Mouse (Mus musculus) MEL (cell line): ENCODE data around the gene Tjp1. TPM values are rescaled to one million over a fixed set of nuclear protein-coding genes. Genes with fewer than 3 reads are reported as not detected.

Experiments
- DNase-seq: peaks from one replicate; pipeline ENCODE4 v3.0.0; 2011; ENCODE audit warnings: low read depth, low spot score
- H3K27ac ChIP-seq: 2 replicates; pipeline ENCODE4 v1.5.1; 2012; ENCODE audit warnings: low read depth, mild to moderate bottlenecking, control low read depth, low read length, moderate library complexity; ENCODE audit not compliant: control insufficient read depth
- H3K27me3 ChIP-seq, 2 experiments: fragments of 150-350 bp in 1 of 2; sonication (generic) in 1 of 2; 2 replicates each; pipeline ENCODE4 v1.6.1; 2012; ENCODE audit warnings: low read length in 2 of 2, mild to moderate bottlenecking in 2 of 2, improper control_type of control experiment in 1 of 2, moderate library complexity in 1 of 2; ENCODE audit not compliant: insufficient read depth in 2 of 2, control insufficient read depth in 1 of 2
- H3K36me3 ChIP-seq, 2 experiments: 2 replicates each; pipeline ENCODE4 v1.6.1; 2012 to 2014; ENCODE audit warnings: low read length in 2 of 2, improper control_type of control experiment in 1 of 2, inconsistent platforms in 1 of 2, mild to moderate bottlenecking in 1 of 2; ENCODE audit not compliant: insufficient read depth in 2 of 2, control insufficient read depth in 1 of 2
- H3K4me1 ChIP-seq, 2 experiments: fragments of 150-350 bp in 1 of 2; sonication (generic) in 1 of 2; 2 replicates each; pipeline ENCODE4 v1.6.1; 2012; ENCODE audit warnings: low read length in 2 of 2, improper control_type of control experiment in 1 of 2, mild to moderate bottlenecking in 1 of 2; ENCODE audit not compliant: insufficient read depth in 2 of 2, control insufficient read depth in 1 of 2
- H3K4me3 ChIP-seq, 2 experiments: fragments of 150-350 bp in 1 of 2; sonication (generic) in 1 of 2; 2 replicates each; pipeline ENCODE4 v1.5.1; 2012; ENCODE audit warnings: low read depth in 2 of 2, low read length in 2 of 2, mild to moderate bottlenecking in 2 of 2, moderate library complexity in 2 of 2, control low read depth in 1 of 2, improper control_type of control experiment in 1 of 2; ENCODE audit not compliant: control insufficient read depth in 1 of 2, insufficient read depth in 1 of 2
- H3K79me2 ChIP-seq: 2 replicates; pipeline ENCODE4 v1.6.1; 2012; ENCODE audit warnings: mild to moderate bottlenecking, low read length, moderate library complexity; ENCODE audit not compliant: control insufficient read depth, poor library complexity, insufficient read depth
- H3K9ac ChIP-seq: 2 replicates; pipeline ENCODE4 v1.6.1; 2012; ENCODE audit warnings: low read depth, mild to moderate bottlenecking, control low read depth, low read length, moderate library complexity; ENCODE audit not compliant: control insufficient read depth, poor library complexity, severe bottlenecking
- H3K9me3 ChIP-seq: fragments of 150-350 bp; sonication (generic); replicated peaks from 2 replicates; pipeline ENCODE4 v1.6.1; 2012; ENCODE audit warnings: mild to moderate bottlenecking, low read length, improper control_type of control experiment, moderate library complexity; ENCODE audit not compliant: insufficient read depth
- CTCF ChIP-seq, 3 experiments: IDR thresholded peaks in 2 of 3; conservative IDR thresholded peaks in 1 of 3; 2 replicates each; pipeline ENCODE4 v1.5.1; 2011 to 2012; ENCODE audit warnings: low read length in 3 of 3, low read depth in 2 of 3, mild to moderate bottlenecking in 2 of 3, improper control_type of control experiment in 1 of 3, inconsistent platforms in 1 of 3, mixed read lengths in 1 of 3, moderate library complexity in 1 of 3; ENCODE audit not compliant: control insufficient read depth in 1 of 3, insufficient read depth in 1 of 3, poor library complexity in 1 of 3, severe bottlenecking in 1 of 3
- ELF1 ChIP-seq: IDR thresholded peaks from 2 replicates; pipeline ENCODE4 v1.6.1; 2014; ENCODE audit warnings: low read depth, mild to moderate bottlenecking, inconsistent platforms, low read length, improper control_type of control experiment, moderate library complexity
- ETS1 ChIP-seq: IDR thresholded peaks from 2 replicates; pipeline ENCODE4 v1.6.1; 2012; ENCODE audit warnings: low read depth, mild to moderate bottlenecking, inconsistent platforms, low read length, improper control_type of control experiment, moderate library complexity
- MAZ ChIP-seq: IDR thresholded peaks from 2 replicates; pipeline ENCODE4 v1.6.1; 2012; ENCODE audit warnings: low read depth, mild to moderate bottlenecking, inconsistent platforms, low read length, improper control_type of control experiment
- MYB ChIP-seq: IDR thresholded peaks from 2 replicates; pipeline ENCODE4 v1.6.1; 2011; ENCODE audit warnings: mild to moderate bottlenecking, low read depth, low read length, improper control_type of control experiment
- NELFE ChIP-seq: IDR thresholded peaks from 2 replicates; pipeline ENCODE4 v1.6.1; 2011; ENCODE audit warnings: low read depth, low read length, improper control_type of control experiment
- NRF1 ChIP-seq: IDR thresholded peaks from 2 replicates; pipeline ENCODE4 v1.6.1; 2014; ENCODE audit warnings: low read depth, mild to moderate bottlenecking, inconsistent platforms, low read length, improper control_type of control experiment, moderate library complexity; ENCODE audit not compliant: poor library complexity, insufficient read depth, severe bottlenecking
- POLR2A ChIP-seq, 2 experiments: IDR thresholded peaks; 2 replicates each; pipeline ENCODE4 v1.6.1; 2011 to 2012; ENCODE audit warnings: low read length in 2 of 2, mild to moderate bottlenecking in 2 of 2, control low read depth in 1 of 2, improper control_type of control experiment in 1 of 2, low read depth in 1 of 2, moderate library complexity in 1 of 2; ENCODE audit not compliant: control insufficient read depth in 1 of 2, insufficient read depth in 1 of 2, poor library complexity in 1 of 2
- POLR2AphosphoS2 ChIP-seq: IDR thresholded peaks from 2 replicates; pipeline ENCODE4 v1.6.1; 2011; ENCODE audit warnings: low read length, improper control_type of control experiment
- RAD21 ChIP-seq: IDR thresholded peaks from 2 replicates; pipeline ENCODE4 v1.6.1; 2011; ENCODE audit warnings: mild to moderate bottlenecking, low read depth, low read length, improper control_type of control experiment
- SMC3 ChIP-seq: IDR thresholded peaks from 2 replicates; pipeline ENCODE4 v1.6.1; 2011; ENCODE audit warnings: low read depth, low read length, improper control_type of control experiment
- TAL1 ChIP-seq: IDR thresholded peaks from 2 replicates; pipeline ENCODE4 v1.6.1; 2012; ENCODE audit warnings: mild to moderate bottlenecking, inconsistent platforms, low read length, moderate library complexity, mixed read lengths
- TBP ChIP-seq: IDR thresholded peaks from 2 replicates; pipeline ENCODE4 v1.8.0; 2011; ENCODE audit warnings: low read depth, low read length, improper control_type of control experiment
- UBTF ChIP-seq: IDR thresholded peaks from 2 replicates; pipeline ENCODE4 v1.6.1; 2012; ENCODE audit warnings: low read depth, mild to moderate bottlenecking, inconsistent platforms, low read length, improper control_type of control experiment, moderate library complexity, borderline replicate concordance; ENCODE audit not compliant: insufficient read depth
- USF1 ChIP-seq: IDR thresholded peaks from 2 replicates; pipeline ENCODE4 v1.6.1; 2014; ENCODE audit warnings: low read depth, mild to moderate bottlenecking, inconsistent platforms, low read length, improper control_type of control experiment, moderate library complexity
- USF2 ChIP-seq, 2 experiments: IDR thresholded peaks; 2 replicates each; pipeline ENCODE4 v1.6.1; 2011 to 2012; ENCODE audit warnings: improper control_type of control experiment in 2 of 2, low read length in 2 of 2, borderline replicate concordance in 1 of 2, inconsistent platforms in 1 of 2, low read depth in 1 of 2, mild to moderate bottlenecking in 1 of 2; ENCODE audit not compliant: insufficient read depth in 1 of 2
- ZKSCAN1 ChIP-seq: IDR thresholded peaks from 2 replicates; pipeline ENCODE4 v1.6.1; 2012; ENCODE audit warnings: low read depth, mild to moderate bottlenecking, inconsistent platforms, low read length, improper control_type of control experiment, moderate library complexity
- ZMIZ1 ChIP-seq: IDR thresholded peaks from 2 replicates; pipeline ENCODE4 v1.6.1; 2012; ENCODE audit warnings: low read depth, mild to moderate bottlenecking, inconsistent platforms, low read length, improper control_type of control experiment, moderate library complexity
- polyA plus RNA-seq, 2 experiments: library from polyadenylated mRNA; stranded (reverse) in 1 of 2; unstranded in 1 of 2; fragments of >175 nt in 1 of 2; fragments of >200 nt in 1 of 2; gene quantifications; 2 replicates each; pipeline versions ENCODE4 v1.2.1 to v1.2.4; 2012; ENCODE audit warnings: low replicate concordance in 2 of 2, low read depth in 1 of 2; ENCODE audit not compliant: insufficient read length in 2 of 2, insufficient read depth in 1 of 2, missing spikeins in 1 of 2
- total RNA-seq: library from RNA; depleted of rRNA; stranded (reverse); fragments of 300-350 nt; gene quantifications from 2 replicates; pipeline ENCODE4 v1.2.3, GENCODE M21; 2012

Gene Tjp1
- total and polyA plus RNA-seq, 3 experiments, result 0.01 TPM; not detected in 2

DNA sequence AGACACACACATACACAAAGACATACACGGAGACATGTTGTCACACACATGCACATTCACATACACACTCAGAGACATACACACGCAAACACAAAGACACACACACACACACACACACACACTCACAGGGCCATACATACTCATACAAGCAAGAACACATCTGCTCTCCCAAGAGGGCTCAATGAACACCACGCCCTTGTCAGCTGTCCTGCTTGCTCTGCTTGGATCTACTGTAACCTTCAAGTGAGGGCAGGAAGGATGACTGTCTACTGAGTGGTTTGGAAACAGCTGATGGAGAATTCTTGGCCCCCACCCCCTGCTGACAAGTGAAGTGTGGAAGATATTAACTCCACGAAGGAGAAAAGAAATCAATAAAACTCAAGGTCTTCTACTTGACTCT is 64.1 kb downstream of the Tjp1 start:
- no peak overlapping the region for H3K27ac ChIP-seq
- H3K9ac ChIP-seq, result no peak overlapping the region
- no peaks in the 10 kb centered on the region for H3K79me2 ChIP-seq
- H3K27me3 ChIP-seq, result no peaks in the 10 kb centered on the region
- no peaks in the 10 kb centered on the region for H3K4me1 ChIP-seq
- TF ChIP-seq CTCF (IDR thresholded peaks at IDR 0.05 in 2 of 3, conservative IDR thresholded peaks at IDR 0.05 in 1 of 3; ENCODE audit: control insufficient read depth in 1 of 3, insufficient read depth in 1 of 3, low read depth in 2 of 3, low read length in 3 of 3, poor library complexity in 1 of 3, severe bottlenecking in 1 of 3) (no peak), TBP (no peak), USF2 (IDR thresholded peaks at IDR 0.05; ENCODE audit: borderline replicate concordance in 1 of 2, insufficient read depth in 1 of 2, low read depth in 1 of 2, low read length in 2 of 2) (no peak), NRF1 (no peak), USF1 (no peak), TAL1 (no peak), RAD21 (no peak), ELF1 (no peak), SMC3 (no peak), ETS1 (no peak), POLR2A (IDR thresholded peaks at IDR 0.05; ENCODE audit: control insufficient read depth in 1 of 2, insufficient read depth in 1 of 2, low read depth in 1 of 2, low read length in 2 of 2, poor library complexity in 1 of 2) (no peak), ZMIZ1 (no peak), ZKSCAN1 (no peak), MAZ (no peak), MYB (no peak), POLR2AphosphoS2 (no peak), UBTF (no peak)
- no peak for DNase-seq
- H3K36me3 ChIP-seq, result no peaks in the 10 kb centered on the region
- H3K9me3 ChIP-seq, result no peaks in the 10 kb centered on the region
- no peak overlapping the region for H3K4me3 ChIP-seq

DNA sequence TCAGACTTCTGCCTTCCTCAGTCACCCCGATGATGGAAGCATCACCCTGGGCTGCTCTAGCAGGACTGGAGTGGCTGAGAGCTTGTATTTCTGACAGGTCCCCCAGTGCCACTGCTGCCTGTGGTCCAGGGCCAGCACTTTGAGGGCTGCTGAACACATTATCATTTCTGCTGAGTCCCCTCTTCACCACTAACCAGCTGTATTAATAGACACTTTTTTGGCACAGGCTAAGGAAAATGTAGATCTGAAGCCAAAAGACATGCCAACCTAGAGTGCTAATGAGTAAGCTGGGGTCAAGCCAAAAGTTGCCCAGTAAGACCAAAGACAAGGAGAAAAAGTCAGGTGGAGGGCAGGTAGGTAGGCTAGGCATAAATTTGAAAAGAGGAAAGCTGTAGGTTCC is 66.2 kb downstream of the Tjp1 start:
- TF ChIP-seq USF2 (IDR thresholded peaks at IDR 0.05; ENCODE audit: borderline replicate concordance in 1 of 2, insufficient read depth in 1 of 2, low read depth in 1 of 2, low read length in 2 of 2) (no peak), TAL1 (no peak), ZMIZ1 (no peak), NELFE (no peak)
- TF ChIP-seq, all 39 proteins: peak for 0
- no peak for DNase-seq

More for the DNA sequence above, 66.2 kb downstream of the Tjp1 start:
- no peaks in the 10 kb centered on the region for H3K27me3 ChIP-seq
- H3K9me3 ChIP-seq, result no peaks in the 10 kb centered on the region
- no peak overlapping the region for H3K27ac ChIP-seq
- H3K9ac ChIP-seq, result no peak overlapping the region
- H3K36me3 ChIP-seq, result no peaks in the 10 kb centered on the region
- H3K79me2 ChIP-seq, result no peaks in the 10 kb centered on the region
- no peaks in the 10 kb centered on the region for H3K4me1 ChIP-seq
- no peak overlapping the region for H3K4me3 ChIP-seq
